ENCODE assay signal across 23 mouse cellular contexts in the genomic region with DNA sequence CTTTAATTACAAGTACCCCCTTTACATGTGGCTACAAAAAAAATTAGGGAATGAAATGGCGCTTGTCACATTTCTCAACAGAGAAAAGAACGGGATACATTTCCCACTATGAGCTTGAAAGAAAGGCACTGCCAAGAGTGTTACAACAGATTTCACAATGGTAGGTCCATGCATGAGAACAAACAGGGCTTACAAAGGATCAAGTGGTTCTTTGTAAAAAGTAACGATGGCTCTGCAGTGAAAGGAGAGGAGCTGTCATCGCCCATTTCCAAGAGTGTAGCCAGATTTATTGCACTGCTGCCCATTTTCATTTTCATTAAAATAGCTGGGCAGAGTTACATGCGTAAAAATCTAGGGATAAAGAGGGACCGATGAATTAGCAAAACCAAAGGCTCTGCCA.
DNase-seq lines count a peak whose midpoint lies in the region; ATAC-seq and TF ChIP-seq lines count a peak whose summit lies in the region.
"Had no signal": no experiment of that assay in that cellular context is flagged by ENCODE, and none has a peak within 500 bp of the region (broad histone marks: within the 10 kb centered on the region; RNA-seq: fewer than 3 reads in every experiment).

No protein-coding gene starts in this region.

- H3K4me2 ChIP-seq in heart, embryonic 11.5 days, result no peak overlapping the region
- H3K4me2 ChIP-seq: embryonic facial prominence, embryonic 15.5 days; liver, embryonic 13.5 days; midbrain, embryonic 12.5 days; neural tube, embryonic 13.5 days had no signal

- no peaks in the 10 kb centered on the region for H3K27me3 ChIP-seq in heart, embryonic 11.5 days (ENCODE audit: control insufficient read depth, insufficient read depth, low read length)
- H3K27me3 ChIP-seq: embryonic facial prominence, embryonic 15.5 days; liver, embryonic 13.5 days; midbrain, embryonic 12.5 days; neural tube, embryonic 13.5 days had no signal

- no peaks in the 10 kb centered on the region for H3K36me3 ChIP-seq in heart, embryonic 11.5 days (ENCODE audit: control insufficient read depth, insufficient read depth, low read length)
- H3K36me3 ChIP-seq: embryonic facial prominence, embryonic 15.5 days; hindbrain, embryonic 10.5 days; liver, embryonic 13.5 days; midbrain, embryonic 12.5 days; neural tube, embryonic 13.5 days had no signal

- no peak for ATAC-seq in heart, embryonic 11.5 days (replicated peaks; ENCODE audit: insufficient number of reproducible peaks, low FRiP score, low TSS enrichment)
- ATAC-seq: activated CD4-positive, CD25-positive, alpha-beta regulatory T cell, adult 4 months had no signal

- TF ChIP-seq POLR2A in lung, adult 2 months (IDR thresholded peaks at IDR 0.05; ENCODE audit: borderline replicate concordance, extremely low read depth, low read depth, low read length), result no peak
- TF ChIP-seq POLR2A in brain, embryonic 14.5 days (IDR thresholded peaks at IDR 0.05; ENCODE audit: borderline replicate concordance, extremely low read depth, insufficient read depth, insufficient read length, poor library complexity, severe bottlenecking), result no peak

- no peak overlapping the region for H3K27ac ChIP-seq in heart, embryonic 11.5 days (ENCODE audit: low read depth, low read length)
- H3K27ac ChIP-seq: embryonic facial prominence, embryonic 15.5 days; hindbrain, embryonic 10.5 days; liver, embryonic 13.5 days; macrophage; midbrain, embryonic 12.5 days; neural tube, embryonic 13.5 days had no signal

- no peak overlapping the region for H3K9ac ChIP-seq in heart, embryonic 11.5 days (ENCODE audit: low read depth, low read length)
- H3K9ac ChIP-seq: embryonic facial prominence, embryonic 15.5 days; liver, embryonic 13.5 days; midbrain, embryonic 12.5 days; neural tube, embryonic 13.5 days had no signal

- H3K4me1 ChIP-seq in heart, embryonic 11.5 days (ENCODE audit: control insufficient read depth, insufficient read depth, low read length), result no peaks in the 10 kb centered on the region
- no peaks in the 10 kb centered on the region for H3K4me1 ChIP-seq in lung, adult 2 months (ENCODE audit: control insufficient read depth, insufficient read depth, low read length)
- H3K4me1 ChIP-seq: embryonic facial prominence, embryonic 15.5 days; liver, embryonic 13.5 days had no signal

- DNase-seq in heart, adult 11 months, result peak; percentile 12
- peak; percentile 5 for DNase-seq in lung, postnatal 36 days
- no peak for DNase-seq in lung, adult 2 months
- peak; percentile 83 for DNase-seq in brain, embryonic 14.5 days (ENCODE audit: low read depth)
- peak; percentile 15 for DNase-seq in mesoderm, embryonic 11.5 days (ENCODE audit: low read depth, low spot score)
- no peak for DNase-seq in spleen, adult 12 weeks (ENCODE audit: low spot score)
- no peak for DNase-seq in left cerebral cortex, adult 18-20 months (ENCODE audit: low spot score in 2 of 2)
- DNase-seq: adrenal gland, postnatal 10 days; cerebellum, adult 11-12 months; cerebellum, postnatal 14 days; gastrocnemius, postnatal 25 days; kidney, adult 8-10 months; kidney, postnatal 25 days; liver, embryonic 13.5 days; thymus, adult 18-20 months; thymus, postnatal 4 days had no signal

- H3K9me3 ChIP-seq in heart, embryonic 11.5 days (replicated peaks; ENCODE audit: control insufficient read depth, low read length), result no peaks in the 10 kb centered on the region
- H3K9me3 ChIP-seq: embryonic facial prominence, embryonic 15.5 days; hindbrain, embryonic 10.5 days; liver, embryonic 13.5 days; midbrain, embryonic 12.5 days; neural tube, embryonic 13.5 days had no signal

- 62% methylated on average over 6 of the region's 6 CpGs for WGBS in heart, embryonic 11.5 days (ENCODE audit: insufficient replicate concordance)
- 59% methylated on average over 6 of the region's 6 CpGs for WGBS in lung, adult 2 months

- H3K4me3 ChIP-seq in heart, embryonic 11.5 days (ENCODE audit: low read depth, low read length), result no peak overlapping the region
- no peak overlapping the region for H3K4me3 ChIP-seq in lung, adult 2 months (replicated peaks; ENCODE audit: extremely low read depth, low read depth, low read length)
- H3K4me3 ChIP-seq: embryonic facial prominence, embryonic 15.5 days; hindbrain, embryonic 10.5 days; liver, embryonic 13.5 days; midbrain, embryonic 12.5 days; neural tube, embryonic 13.5 days had no signal

- TF ChIP-seq CTCF in lung, adult 2 months (IDR thresholded peaks at IDR 0.05; ENCODE audit: insufficient read depth, low read length), result no peak
- no peak for TF ChIP-seq CTCF in brain, embryonic 14.5 days (IDR thresholded peaks at IDR 0.05; ENCODE audit: borderline replicate concordance, extremely low read depth, insufficient read depth, insufficient read length)

Comparison
In these comparisons a context has a peak if more than half of its experiments do, and no peak if none do; other contexts are left out.
1. DNase-seq: peak in heart, adult 11 months (single experiment), lung, postnatal 36 days (single experiment), brain, embryonic 14.5 days (single experiment) and mesoderm, embryonic 11.5 days (single experiment); none in lung, adult 2 months (single experiment), spleen, adult 12 weeks (single experiment) and left cerebral cortex, adult 18-20 months (0 of 2).